Mouse (Mus musculus): Measurements from ENCODE around the gene Plekha6.
A peak's percentile ranks its signal among the peaks of the same experiment; 100 is the strongest.
"Not testable (repeated sequence)": the region's sequence is repeated elsewhere in the genome, so short reads cannot be mapped to it uniquely, and the experiment has no call there.

Gene Plekha6

DNA sequence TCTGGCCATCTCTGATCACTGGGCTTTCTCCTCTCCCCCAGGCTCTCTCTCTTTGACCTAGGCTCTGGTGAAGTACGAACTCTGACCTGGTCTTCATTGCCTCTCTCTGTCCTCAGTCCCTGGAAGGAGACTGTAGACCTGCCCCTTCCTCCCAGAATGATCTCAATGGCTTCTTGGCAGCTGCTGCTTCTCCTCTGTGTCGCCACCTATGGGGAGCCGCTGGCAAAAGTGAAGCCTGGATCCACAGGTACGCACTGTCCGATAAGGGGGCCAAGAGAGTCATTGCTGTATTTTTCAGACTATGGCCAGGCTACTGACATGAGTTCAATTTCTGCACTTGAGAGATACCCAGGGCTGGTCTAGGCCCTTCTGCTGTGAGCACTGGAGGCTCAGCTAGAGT is 163.1 kb downstream of the Plekha6 start:
- no peak for DNase-seq

DNA sequence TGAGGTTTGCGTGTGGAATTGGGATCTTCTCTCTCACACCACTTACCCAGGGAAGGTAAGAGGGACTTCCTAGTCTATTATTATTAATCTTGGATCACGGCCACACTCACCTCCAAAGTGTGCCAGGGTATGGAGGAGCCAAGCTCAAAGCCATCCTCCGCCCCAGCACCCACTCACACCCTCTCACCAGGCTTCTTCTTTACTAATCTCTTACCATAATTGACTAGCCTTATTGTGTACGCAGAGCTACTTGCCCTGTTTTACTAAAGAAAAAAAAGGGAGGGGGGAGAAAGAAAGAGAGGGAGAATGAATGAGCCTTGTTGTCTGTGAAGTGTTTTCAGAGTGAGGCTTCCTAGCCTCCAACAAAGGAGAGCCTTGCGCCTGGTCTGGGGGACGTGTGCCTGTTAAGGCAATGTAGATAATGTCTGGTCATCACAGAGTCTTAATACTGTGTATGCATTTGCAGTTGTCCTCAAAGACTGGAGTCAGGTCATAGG is 164.3 kb downstream of the Plekha6 start:
- DNase-seq: no peak

DNA sequence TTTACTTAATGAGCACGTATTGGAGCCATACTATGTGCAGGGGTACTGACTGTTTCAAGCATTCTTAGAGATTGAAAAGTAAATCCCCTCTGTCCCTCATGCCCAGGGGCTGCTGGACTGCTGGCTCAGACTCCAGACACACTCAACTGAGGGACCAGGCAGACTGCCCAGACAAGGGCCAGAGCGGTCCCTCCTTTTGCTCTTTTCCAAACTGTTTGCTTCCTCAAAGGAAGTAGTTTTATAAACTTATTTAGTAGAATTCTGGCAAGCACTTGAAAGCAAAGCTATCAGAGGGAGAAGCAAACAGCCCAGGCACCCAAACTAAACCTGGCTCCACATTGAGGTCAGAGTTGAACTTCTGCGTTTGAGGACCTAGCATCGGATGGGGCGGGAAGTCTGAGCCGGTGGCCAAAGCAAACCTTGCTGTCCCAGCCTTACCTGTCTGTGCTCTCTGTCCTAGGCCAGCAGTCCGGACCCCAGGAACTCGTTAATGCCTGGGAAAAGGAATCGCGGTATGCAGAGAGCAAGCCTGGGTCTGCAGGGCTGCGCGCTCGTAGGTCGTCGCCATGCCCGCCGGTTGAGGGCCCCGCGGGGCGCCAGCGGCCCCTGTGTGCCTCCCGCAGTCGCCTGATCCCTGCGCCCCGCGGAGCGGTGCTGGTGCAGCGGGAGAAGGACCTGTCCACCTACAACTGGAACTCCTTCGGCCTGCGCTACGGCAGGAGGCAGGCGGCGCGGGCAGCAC is 165.1 kb downstream of the Plekha6 start:
- no peak for DNase-seq

DNA sequence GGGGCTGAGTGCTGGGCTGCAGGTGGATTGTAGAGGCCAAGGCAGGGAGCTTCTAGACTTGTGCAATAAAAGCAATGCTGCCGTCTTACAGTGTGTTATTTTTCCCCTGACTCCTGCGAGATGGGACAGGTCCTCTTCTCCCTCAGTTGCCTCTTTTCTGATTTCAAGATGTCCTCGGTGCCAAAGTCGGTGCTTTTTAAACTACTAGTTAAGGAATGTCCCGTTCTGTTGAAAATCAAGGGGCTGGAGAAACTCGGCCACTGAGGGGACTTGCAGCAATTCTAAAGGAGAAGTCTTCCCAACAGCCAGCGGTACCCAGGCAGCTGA is 165.6 kb downstream of the Plekha6 start:
- DNase-seq: no peak

DNA sequence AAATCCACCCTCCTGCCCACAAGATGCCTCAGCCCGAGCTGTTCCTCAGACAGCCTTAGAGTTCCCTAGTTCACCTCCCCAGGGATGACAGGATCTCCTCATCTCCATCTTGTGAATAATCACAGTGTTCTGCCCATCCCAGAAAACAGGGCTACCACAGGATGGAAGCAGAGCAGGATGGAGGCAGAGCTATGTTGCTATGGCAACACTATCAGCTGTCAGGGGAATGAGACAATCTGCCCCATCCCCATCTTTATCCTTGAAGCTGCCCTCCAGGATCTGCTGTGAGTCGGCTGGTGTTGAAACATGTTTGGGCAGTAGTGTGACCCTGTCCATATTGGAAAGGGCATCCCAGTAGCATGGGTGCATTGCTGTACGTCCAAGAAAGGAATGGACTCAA is 167.1 kb downstream of the Plekha6 start:
- no peak for DNase-seq

DNA sequence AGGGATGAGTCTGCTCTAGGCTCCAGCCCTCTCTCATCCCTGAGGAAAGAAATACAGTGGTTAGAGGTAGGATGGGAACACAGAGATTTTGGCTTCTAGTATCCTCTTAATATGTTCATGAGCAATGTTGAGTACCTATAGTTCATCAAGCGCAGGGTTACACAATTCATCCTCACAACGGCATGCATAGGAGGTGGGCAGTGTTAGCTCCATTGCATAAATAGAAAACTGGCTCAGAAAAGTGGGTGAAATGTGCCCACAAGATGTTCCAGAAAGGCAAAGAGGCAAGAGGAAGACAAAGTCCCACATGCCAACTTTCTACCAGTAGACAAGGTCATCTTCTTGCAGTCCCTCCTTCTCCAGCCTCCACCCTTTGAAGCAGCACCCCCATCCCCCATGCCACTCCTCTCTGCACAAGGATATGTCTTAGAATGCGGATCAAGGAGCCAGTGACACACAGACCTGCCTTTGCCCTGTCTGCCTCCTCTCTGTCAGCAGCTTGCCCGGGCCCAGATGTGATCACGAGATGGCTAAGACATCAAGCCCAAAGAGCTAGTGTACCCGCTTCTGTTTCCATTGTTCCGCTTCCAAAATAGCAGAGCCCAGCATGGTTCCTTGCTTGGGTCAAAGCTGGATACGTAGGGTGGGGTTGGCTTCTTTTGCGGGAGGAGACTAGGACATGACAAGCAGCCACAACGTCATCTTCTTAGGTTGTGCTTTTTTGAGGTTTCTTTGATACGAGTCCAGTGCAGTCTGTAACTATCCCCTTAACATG is 168.8 kb downstream of the Plekha6 start:
- DNase-seq: no peak

DNA sequence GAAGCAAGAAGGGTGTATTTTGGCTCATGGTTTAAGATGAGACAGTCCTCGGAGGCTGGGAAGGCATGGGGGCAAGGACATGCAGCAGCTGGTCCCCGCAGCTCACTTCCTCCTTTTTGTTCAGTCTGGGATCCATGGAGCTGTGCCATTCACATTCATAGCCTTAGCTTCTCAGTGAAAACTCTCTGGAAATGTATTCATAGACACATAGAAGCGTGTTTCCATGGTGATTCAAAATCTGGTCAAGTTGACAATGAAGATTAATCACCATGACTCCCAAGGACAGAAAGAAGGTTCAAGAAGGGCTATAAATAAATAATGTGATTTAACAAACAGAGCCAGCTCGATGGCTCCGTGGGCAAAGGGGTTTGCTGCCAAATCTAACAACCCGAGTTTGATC is 169.9 kb downstream of the Plekha6 start:
- no peak for DNase-seq

DNA sequence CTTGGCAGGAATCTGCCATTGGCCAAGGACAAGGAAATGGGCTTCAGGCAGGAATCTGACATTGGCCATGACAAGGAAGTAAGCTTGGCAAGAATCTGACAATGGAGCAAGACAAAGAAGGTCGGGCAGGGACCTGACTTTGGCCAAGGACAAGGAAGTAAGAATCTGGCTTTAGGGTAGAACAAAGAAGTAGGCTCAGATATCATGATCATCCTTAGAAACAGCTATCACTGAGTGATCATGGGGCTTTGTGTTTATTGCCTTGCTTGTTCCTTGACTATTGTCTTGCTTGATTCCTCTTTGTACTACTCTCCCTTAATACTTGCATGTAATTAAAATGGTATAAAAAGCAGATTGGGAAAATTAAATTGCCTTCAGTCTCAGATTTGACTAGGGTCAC is 176.4 kb downstream of the Plekha6 start:
- DNase-seq: not testable (repeated sequence)

DNA sequence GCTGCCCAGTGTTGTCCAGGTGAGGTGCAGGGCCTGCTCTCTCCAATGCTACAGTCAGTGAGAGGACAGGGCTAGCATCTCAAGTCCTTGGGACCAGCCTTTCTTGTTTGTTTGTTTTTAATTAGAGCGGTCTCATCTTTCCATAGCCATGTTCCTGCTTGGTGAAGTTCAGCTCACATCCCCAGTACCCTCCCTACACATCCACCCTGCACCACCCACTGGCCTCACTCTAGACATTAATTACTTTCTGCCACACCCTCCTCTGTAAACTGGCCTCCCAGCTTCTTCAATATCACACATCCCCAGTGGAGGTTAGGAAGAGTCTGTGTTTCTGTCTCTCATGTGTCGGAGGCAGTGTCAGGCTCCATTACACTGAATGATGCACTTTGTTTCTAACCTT is 180.3 kb downstream of the Plekha6 start:
- DNase-seq: no peak

DNA sequence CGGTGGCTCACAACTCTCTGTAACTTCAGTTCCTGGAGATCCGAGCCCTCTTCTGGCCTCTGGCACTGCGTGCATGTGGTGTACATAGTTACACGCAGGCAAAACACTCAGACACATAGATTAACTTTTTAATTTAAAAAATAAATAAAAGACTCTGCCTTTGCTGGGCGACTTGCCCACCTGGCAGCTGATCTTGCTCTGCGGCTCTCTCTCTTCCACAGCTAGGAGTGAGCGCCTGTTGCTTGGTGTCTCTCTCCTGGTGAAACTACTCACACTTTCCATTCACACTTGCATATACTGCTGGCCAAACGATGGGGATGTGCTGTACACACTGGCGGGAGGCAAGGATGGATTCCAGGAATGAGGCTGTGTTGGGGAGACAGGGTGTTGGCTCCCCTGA is 182.5 kb downstream of the Plekha6 start:
- DNase-seq: no peak

DNA sequence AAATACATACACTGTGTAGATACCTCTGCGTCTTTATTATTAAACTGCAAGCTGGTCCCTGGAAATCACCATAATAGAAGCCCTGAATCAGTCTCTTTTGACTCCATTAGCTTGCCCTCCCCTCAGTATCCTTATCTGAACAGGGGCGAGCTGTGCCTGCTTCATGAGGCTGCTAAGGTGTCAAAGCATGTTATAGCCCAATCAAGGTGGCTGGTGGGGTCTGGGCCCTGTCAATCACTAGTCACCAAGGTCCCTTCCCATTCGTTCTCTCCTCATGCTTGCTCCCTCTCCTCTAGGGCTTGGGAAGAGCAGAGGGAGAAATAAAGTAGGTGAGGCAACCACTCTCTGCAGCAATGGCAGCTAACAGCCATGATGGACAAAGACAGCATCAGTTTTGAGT is 183.2 kb downstream of the Plekha6 start:
- no peak for DNase-seq

DNA sequence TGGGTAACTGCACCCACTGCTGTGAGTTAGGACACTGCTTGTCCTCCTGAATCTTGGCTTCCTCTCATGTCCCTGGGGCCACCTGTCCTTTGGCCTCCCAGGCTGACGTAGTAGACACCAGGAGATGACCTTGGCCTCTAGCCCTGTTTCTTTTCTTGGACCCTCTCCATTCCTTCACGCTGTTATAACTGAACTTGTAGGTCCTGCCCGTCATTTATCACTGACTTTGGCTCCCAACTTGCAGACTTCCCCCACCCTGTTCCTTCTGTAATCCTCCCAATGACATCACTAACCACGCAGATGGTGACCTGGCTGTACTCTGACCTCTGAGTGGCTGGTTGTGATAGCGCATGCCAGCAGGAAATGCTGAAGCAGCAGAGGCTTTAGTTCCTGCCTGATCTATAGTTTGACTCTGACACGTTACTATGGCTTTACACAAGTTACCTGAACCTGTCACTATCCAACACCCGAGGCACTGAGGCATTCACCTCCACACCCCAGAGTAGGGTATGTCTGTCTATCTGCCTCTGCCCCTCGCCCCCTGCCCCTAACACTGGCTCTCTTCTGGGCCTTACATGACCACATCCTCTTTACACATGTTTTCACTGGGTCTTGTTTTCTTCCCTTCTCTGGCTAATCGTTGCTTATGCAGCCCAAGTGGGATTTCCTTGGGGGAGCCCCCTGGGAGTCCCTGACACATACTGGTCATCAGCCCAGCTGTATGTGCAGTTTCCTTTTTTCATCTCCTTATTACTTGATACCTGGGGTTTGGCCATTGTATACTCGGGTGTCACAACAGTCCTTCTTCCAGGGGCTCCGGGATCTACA is 183.9 kb downstream of the Plekha6 start:
- peak; percentile 63 to 82 for DNase-seq

DNA sequence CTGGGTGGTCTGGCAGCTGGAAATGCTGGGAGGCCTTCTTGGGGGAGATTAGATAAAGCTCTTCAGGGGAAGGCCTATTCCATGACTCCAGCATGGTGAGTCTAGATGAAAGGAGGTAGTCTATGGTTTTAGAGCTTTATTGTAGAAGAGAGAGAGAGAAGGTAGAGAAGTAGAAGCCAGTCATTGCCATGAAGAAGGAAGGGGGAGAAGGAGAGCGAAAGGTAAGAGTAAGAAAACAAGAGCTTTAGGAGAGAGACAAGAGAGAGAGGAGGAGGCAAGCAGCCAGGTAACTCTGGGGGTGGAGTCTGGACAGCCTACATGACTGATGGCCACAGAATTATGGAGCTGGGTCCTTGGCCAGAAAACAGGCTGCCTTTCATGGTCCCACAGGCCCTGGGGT is 186.2 kb downstream of the Plekha6 start, which contains the start of gene Ren1:
Gene Ren1 (plus strand): TSS at position 301 of the 400 bp plus-strand sequence.
- no peak for DNase-seq

DNA sequence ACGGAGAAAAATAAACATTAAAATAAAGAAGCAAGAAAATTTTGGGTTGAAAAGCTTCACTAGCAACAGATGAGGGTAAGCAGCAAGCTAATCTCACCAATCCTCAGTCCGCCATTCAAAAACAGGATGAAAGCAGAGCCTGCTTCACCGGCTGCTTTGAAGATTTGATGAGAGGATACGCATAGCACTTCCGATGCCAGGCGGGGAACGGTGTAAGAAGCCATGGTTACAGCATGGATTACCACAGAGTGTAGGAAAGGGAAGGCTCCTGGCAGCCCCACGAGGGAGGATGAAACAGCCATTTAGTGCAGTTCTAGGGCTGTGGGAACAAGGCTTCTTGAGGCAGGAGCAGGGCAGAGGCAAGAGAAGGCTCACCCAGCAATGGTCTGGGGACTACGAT is 187.8 kb downstream of the Plekha6 start:
- no peak for DNase-seq
